Mouse (Mus musculus): ENCODE data around the gene Mlkl. TPM values are rescaled to one million over a fixed set of nuclear protein-coding genes. Genes with fewer than 3 reads are reported as not detected.
"Not testable (repeated sequence)": the region's sequence is repeated elsewhere in the genome, so short reads cannot be mapped to it uniquely, and the experiment has no call there.

Gene Mlkl
- polyA plus RNA-seq, 1 experiment from 2014 or later = 0.14 TPM

DNA sequence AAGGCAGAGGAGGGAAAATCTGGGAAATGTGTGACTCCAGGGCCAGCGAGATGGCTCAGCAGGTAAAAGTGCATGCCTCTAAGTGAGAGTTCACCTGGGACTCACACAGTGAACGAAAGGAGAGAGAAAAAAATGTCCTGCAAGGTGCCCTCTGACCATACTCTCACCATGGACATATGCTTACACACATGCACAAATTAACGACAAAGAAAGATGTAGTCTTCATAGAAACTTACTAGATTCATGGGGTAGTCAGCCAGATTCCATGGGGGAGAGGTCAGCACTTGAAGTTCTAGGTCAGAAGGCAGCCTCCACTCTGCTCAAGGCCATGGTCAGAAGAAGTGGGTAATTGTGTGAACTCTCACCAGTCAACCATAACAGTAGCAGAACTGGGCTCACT, 2.2 kb upstream of the Mlkl start:
- ATAC-seq (replicated peaks; ENCODE audit: insufficient number of reproducible peaks, low FRiP score, low TSS enrichment, low read depth) (no peak), DNase-seq (ENCODE audit: low spot score) (no peak)
- Histone ChIP-seq H3K36me3 (replicated peaks; ENCODE audit: control insufficient read depth, insufficient read depth, low read depth, low read length) (no peaks in the 10 kb centered on the region), H3K27ac (replicated peaks; ENCODE audit: low read depth, low read length) (no peak overlapping the region), H3K4me1 (ENCODE audit: control insufficient read depth, insufficient read depth, low read length) (0 out of 2 replicates have a peak, but pooled peaks cover 2% of the 10 kb centered on the region), H3K4me2 (ENCODE audit: low read depth, low read length) (no peak overlapping the region), H3K9me3 (replicated peaks; ENCODE audit: control insufficient read depth, low read length) (no peaks in the 10 kb centered on the region), H3K9ac (replicated peaks; ENCODE audit: low read length) (no peak overlapping the region), H3K4me3 (ENCODE audit: low read depth, low read length) (no peak overlapping the region), H3K27me3 (ENCODE audit: control insufficient read depth, insufficient read depth, low read length) (peaks cover 6% of the 10 kb centered on the region; the same call in 1 of the 2 replicates)
- WGBS = 78% methylated on average over 3 of the region's 3 CpGs

DNA sequence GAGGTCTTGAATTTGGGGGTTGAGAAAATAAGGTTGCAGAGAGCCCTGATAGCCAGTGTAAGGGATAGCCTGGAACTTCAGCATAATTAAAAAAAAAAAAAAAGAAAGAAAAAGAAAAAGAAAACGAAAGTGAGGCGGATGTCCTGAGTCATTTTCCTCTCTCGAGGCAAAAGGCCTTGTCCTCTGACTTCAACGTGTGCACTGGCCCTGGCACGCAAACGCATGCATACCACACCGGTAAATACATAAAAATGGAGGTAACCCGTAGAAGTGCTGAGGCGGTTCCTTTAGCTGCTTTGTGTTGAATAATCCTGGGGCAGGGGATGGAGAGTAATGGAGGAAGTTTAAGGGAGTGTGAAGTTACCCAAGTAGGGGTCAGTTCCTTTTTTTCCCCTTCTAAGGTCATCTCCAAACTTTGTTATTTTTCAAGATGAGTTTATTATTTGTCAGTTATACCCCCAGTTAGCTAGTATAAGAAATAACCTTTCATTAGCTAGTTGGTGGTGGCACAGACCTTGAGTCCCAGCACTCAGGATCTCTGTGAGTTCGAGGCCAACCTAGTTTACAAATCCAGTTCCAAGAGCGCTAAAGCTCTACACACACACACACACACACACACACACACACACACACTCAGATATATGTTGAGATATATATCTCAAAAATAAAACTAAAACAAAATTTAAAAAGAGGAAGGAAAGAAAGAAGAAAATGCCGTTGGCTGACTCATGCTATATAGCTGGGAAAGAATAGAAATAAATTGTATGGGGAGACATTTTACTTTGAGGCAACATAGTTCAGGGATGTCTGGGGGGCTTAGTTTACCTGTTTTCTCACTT, 612 bp upstream of the Mlkl start:
- 44% methylated on average over 12 of the region's 12 CpGs for WGBS
- no peaks in the 10 kb centered on the region for H3K9me3 ChIP-seq (replicated peaks; ENCODE audit: control insufficient read depth, low read length)
- 0 out of 2 replicates have a peak, but pooled peaks cover 2% of the 10 kb centered on the region for H3K4me1 ChIP-seq (ENCODE audit: control insufficient read depth, insufficient read depth, low read length)
- no peak overlapping the region for H3K27ac ChIP-seq (replicated peaks; ENCODE audit: low read depth, low read length)
- peaks cover 6% of the 10 kb centered on the region; the same call in 1 of the 2 replicates for H3K27me3 ChIP-seq (ENCODE audit: control insufficient read depth, insufficient read depth, low read length)
- DNase-seq (ENCODE audit: low spot score) (no peak), ATAC-seq (replicated peaks; ENCODE audit: insufficient number of reproducible peaks, low FRiP score, low TSS enrichment, low read depth) (no peak)
- no peaks in the 10 kb centered on the region for H3K36me3 ChIP-seq (replicated peaks; ENCODE audit: control insufficient read depth, insufficient read depth, low read depth, low read length)
- H3K4me3 ChIP-seq (ENCODE audit: low read depth, low read length) = no peak overlapping the region
- peak overlapping the region; percentile 66 for H3K4me2 ChIP-seq (ENCODE audit: low read depth, low read length)
- H3K9ac ChIP-seq (replicated peaks; ENCODE audit: low read length) = no peak overlapping the region

DNA sequence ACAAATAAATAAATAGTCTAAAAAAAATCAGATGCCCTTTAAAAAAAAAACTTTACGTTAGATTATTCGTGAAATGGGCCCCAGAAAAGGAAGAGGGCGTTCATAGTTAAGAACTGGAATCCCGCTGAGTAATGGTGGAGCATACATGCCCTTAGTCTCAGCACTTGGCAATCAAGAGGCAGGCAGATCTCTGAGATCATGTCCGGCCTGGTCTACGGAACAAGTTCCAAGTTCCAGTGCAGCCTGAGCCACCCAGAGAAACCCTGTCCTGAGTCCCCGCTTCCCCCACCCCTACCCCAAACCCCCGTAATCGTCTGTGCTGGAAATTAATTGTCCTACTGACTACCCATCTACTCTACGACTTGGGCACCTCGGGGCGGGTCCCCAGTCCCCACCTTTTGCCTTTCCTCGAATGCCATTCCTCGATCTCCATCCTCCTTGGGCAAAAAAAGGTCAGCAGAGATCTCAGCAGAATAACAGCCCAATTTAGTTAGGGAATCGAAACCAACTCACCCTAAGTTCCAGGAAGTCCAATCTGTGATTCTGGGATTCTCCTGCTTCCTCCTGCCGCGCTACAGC, 577 bp downstream of the Mlkl start:
- Histone ChIP-seq H3K36me3 (replicated peaks; ENCODE audit: control insufficient read depth, insufficient read depth, low read depth, low read length) (no peaks in the 10 kb centered on the region), H3K27ac (replicated peaks; ENCODE audit: low read depth, low read length) (no peak overlapping the region), H3K9ac (replicated peaks; ENCODE audit: low read length) (no peak overlapping the region; the same call in 1 of the 2 replicates), H3K4me1 (ENCODE audit: control insufficient read depth, insufficient read depth, low read length) (0 out of 2 replicates have a peak, but pooled peaks cover 2% of the 10 kb centered on the region), H3K4me3 (ENCODE audit: low read depth, low read length) (peak overlapping the region; percentile 33), H3K9me3 (replicated peaks; ENCODE audit: control insufficient read depth, low read length) (no peaks in the 10 kb centered on the region), H3K27me3 (ENCODE audit: control insufficient read depth, insufficient read depth, low read length) (peaks cover 6% of the 10 kb centered on the region; the same call in 1 of the 2 replicates), H3K4me2 (ENCODE audit: low read depth, low read length) (peak overlapping the region; percentile 66)
- DNase-seq (ENCODE audit: low spot score) (peak; percentile 2), ATAC-seq (replicated peaks; ENCODE audit: insufficient number of reproducible peaks, low FRiP score, low TSS enrichment, low read depth) (no peak)
- 26% methylated on average over 17 of the region's 17 CpGs for WGBS

DNA sequence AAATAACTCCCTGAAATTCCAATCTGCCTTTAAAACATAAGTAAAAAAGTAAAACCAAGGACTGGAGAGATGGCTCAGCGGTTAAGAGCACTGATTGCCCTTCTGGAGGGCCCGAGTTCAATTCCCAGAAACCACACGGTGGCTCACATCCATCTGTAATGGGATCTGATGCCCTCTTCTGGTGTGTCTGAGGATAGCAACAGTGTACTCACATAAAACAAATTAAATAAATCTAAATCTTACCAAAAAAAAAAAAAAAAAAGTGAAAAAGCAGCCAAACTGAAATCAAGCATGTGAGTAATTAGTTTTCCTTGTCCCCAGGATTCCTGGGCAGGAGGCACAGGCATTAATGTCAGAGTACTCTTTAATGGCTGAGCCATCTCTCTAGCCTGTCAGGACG, 1.3 kb downstream of the Mlkl start:
- Histone ChIP-seq H3K9ac (replicated peaks; ENCODE audit: low read length) (no peak overlapping the region), H3K4me3 (ENCODE audit: low read depth, low read length) (no peak overlapping the region)
- no peak for ATAC-seq (replicated peaks; ENCODE audit: insufficient number of reproducible peaks, low FRiP score, low TSS enrichment, low read depth)

DNA sequence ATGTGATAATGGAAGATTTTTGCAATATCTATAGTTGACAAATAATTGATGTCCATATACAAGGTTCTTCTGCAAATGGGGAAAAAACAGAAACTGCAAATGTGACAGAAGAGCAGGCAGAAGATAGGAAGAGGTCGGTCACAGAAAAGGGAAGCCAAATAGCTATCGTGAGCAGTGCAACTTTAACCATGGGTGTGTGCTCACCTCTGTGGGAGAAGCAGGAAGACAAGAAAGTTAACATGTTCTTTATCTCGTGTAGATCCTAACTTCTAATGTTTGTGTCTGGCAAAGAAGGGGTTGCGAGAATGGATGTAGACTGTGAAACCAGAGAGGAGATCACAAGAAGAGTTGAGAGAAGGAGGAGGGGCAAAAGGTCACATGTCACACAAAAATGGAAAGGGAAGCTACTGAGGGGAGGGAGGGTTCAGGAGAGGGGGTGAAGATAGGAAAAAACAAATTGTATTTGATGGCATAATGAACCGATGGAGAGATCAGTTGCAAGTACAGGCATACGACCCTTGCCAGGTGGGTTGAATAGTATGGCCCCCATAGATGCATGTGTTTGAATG, 12.7 kb downstream of the Mlkl start:
- Histone ChIP-seq H3K4me1 (ENCODE audit: control insufficient read depth, insufficient read depth, low read length) (no peaks in the 10 kb centered on the region), H3K36me3 (replicated peaks; ENCODE audit: control insufficient read depth, insufficient read depth, low read depth, low read length) (no peaks in the 10 kb centered on the region), H3K9ac (replicated peaks; ENCODE audit: low read length) (no peak overlapping the region), H3K9me3 (replicated peaks; ENCODE audit: control insufficient read depth, low read length) (no peaks in the 10 kb centered on the region), H3K4me2 (ENCODE audit: low read depth, low read length) (no peak overlapping the region), H3K27me3 (ENCODE audit: control insufficient read depth, insufficient read depth, low read length) (no peaks in the 10 kb centered on the region), H3K27ac (replicated peaks; ENCODE audit: low read depth, low read length) (no peak overlapping the region), H3K4me3 (ENCODE audit: low read depth, low read length) (no peak overlapping the region)
- no peak for DNase-seq (ENCODE audit: low spot score)
- 84% methylated on average over 6 of the region's 6 CpGs for WGBS
- ATAC-seq (replicated peaks; ENCODE audit: insufficient number of reproducible peaks, low FRiP score, low TSS enrichment, low read depth) = no peak

More for the DNA sequence above, 1.3 kb downstream of the Mlkl start:
- no peak overlapping the region for H3K4me2 ChIP-seq (ENCODE audit: low read depth, low read length)
- H3K27ac ChIP-seq (replicated peaks; ENCODE audit: low read depth, low read length) = no peak overlapping the region
- 0 out of 2 replicates have a peak, but pooled peaks cover 2% of the 10 kb centered on the region for H3K4me1 ChIP-seq (ENCODE audit: control insufficient read depth, insufficient read depth, low read length)
- H3K9me3 ChIP-seq (replicated peaks; ENCODE audit: control insufficient read depth, low read length) = no peaks in the 10 kb centered on the region
- no peaks in the 10 kb centered on the region for H3K36me3 ChIP-seq (replicated peaks; ENCODE audit: control insufficient read depth, insufficient read depth, low read depth, low read length)
- 76% methylated on average over 4 of the region's 4 CpGs for WGBS
- DNase-seq (ENCODE audit: low spot score) = no peak
- peaks cover 6% of the 10 kb centered on the region; the same call in 1 of the 2 replicates for H3K27me3 ChIP-seq (ENCODE audit: control insufficient read depth, insufficient read depth, low read length)

DNA sequence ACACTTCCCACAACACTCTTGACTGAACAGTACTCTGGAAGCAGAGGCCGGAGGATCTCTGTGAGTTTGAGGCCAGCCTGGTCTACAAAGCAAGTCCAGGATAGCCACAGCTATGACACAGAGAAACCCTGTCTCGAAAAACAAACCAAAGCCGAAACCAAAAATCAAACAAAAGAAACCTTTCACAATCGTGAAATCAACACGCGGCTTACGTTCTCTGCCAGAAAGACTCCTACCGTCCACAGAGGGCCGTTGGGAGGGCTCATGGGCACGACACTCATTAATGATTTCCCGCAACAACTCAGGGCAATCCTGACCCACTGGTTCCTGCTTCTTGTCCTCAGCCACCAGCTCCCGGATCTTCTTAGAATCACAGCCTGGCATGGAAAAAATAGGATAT, 23.2 kb downstream of the Mlkl start:
- no peak for ATAC-seq (replicated peaks; ENCODE audit: insufficient number of reproducible peaks, low FRiP score, low TSS enrichment, low read depth)

DNA sequence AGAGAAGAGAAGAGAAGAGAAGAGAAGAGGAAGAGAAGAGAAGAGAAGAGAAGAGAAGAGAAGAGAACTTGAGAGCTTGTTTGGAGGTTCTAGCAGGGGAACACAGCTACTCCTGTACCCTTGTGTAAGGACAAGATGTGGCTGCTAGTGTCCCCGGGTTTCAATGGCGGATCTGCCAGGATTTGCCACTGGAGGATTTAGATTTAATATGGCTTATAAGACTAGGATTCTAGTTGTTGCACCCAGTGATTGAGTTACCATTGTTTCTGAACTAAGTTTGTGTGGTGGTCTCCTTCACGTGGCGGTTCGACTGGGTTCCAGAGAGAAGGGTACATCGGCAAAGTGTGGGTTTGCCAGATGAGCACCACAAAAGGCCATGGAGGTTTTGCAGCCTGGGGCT, 24.0 kb downstream of the Mlkl start:
- not testable (repeated sequence) for H3K9me3 ChIP-seq (replicated peaks; ENCODE audit: control insufficient read depth, low read length); H3K4me2 ChIP-seq (ENCODE audit: low read depth, low read length); H3K36me3 ChIP-seq (replicated peaks; ENCODE audit: control insufficient read depth, insufficient read depth, low read depth, low read length); H3K4me1 ChIP-seq (ENCODE audit: control insufficient read depth, insufficient read depth, low read length); H3K27me3 ChIP-seq (ENCODE audit: control insufficient read depth, insufficient read depth, low read length); ATAC-seq (replicated peaks; ENCODE audit: insufficient number of reproducible peaks, low FRiP score, low TSS enrichment, low read depth); DNase-seq (ENCODE audit: low spot score); H3K4me3 ChIP-seq (ENCODE audit: low read depth, low read length); H3K27ac ChIP-seq (replicated peaks; ENCODE audit: low read depth, low read length); H3K9ac ChIP-seq (replicated peaks; ENCODE audit: low read length)
- WGBS = 95% methylated on average over 6 of the region's 6 CpGs

More for the DNA sequence above, 23.2 kb downstream of the Mlkl start:
- no peaks in the 10 kb centered on the region for H3K9me3 ChIP-seq (replicated peaks; ENCODE audit: control insufficient read depth, low read length)
- H3K4me3 ChIP-seq (ENCODE audit: low read depth, low read length) = no peak overlapping the region
- WGBS = 88% methylated on average over 12 of the region's 12 CpGs
- H3K36me3 ChIP-seq (replicated peaks; ENCODE audit: control insufficient read depth, insufficient read depth, low read depth, low read length) = no peaks in the 10 kb centered on the region
- H3K4me1 ChIP-seq (ENCODE audit: control insufficient read depth, insufficient read depth, low read length) = no peaks in the 10 kb centered on the region
- DNase-seq (ENCODE audit: low spot score) = no peak
- no peaks in the 10 kb centered on the region for H3K27me3 ChIP-seq (ENCODE audit: control insufficient read depth, insufficient read depth, low read length)
- H3K4me2 ChIP-seq (ENCODE audit: low read depth, low read length) = no peak overlapping the region
- H3K27ac ChIP-seq (replicated peaks; ENCODE audit: low read depth, low read length) = no peak overlapping the region
- no peak overlapping the region for H3K9ac ChIP-seq (replicated peaks; ENCODE audit: low read length)

DNA sequence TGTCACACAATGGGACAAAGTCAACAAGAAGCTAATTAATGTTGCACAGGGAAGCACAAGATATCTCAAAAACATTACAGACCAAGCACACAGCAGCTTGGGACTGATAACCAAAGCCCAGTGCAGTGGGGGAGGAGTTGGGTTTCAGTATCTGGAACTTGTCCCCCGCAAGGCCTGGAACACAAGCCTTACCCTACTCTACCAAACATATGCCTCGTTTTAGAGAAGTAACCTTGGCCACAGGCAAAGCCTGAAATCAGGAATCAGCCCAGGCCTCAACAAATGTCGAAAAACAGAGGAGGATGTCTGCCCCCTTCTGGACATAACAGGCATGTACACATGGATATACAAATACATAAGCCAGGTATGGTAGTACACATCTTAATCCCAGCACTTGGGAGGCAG, 25.2 kb downstream of the Mlkl start:
- WGBS = 76% methylated on average over 3 of the region's 3 CpGs
- no peak overlapping the region for H3K4me3 ChIP-seq (ENCODE audit: low read depth, low read length)
- no peak overlapping the region for H3K9ac ChIP-seq (replicated peaks; ENCODE audit: low read length)
- no peaks in the 10 kb centered on the region for H3K9me3 ChIP-seq (replicated peaks; ENCODE audit: control insufficient read depth, low read length)
- H3K4me2 ChIP-seq (ENCODE audit: low read depth, low read length) = no peak overlapping the region
- H3K27me3 ChIP-seq (ENCODE audit: control insufficient read depth, insufficient read depth, low read length) = no peaks in the 10 kb centered on the region
- no peaks in the 10 kb centered on the region for H3K4me1 ChIP-seq (ENCODE audit: control insufficient read depth, insufficient read depth, low read length)
- ATAC-seq (replicated peaks; ENCODE audit: insufficient number of reproducible peaks, low FRiP score, low TSS enrichment, low read depth) = no peak
- DNase-seq (ENCODE audit: low spot score) = no peak
- H3K27ac ChIP-seq (replicated peaks; ENCODE audit: low read depth, low read length) = no peak overlapping the region
- no peaks in the 10 kb centered on the region for H3K36me3 ChIP-seq (replicated peaks; ENCODE audit: control insufficient read depth, insufficient read depth, low read depth, low read length)
